Mouse (Mus musculus) c-Kit-positive CD71-positive TER-119-negative erythroid progenitor cells, embryonic 14.5 days (primary cell): Measurements from ENCODE around the gene Tex2.

Source experiments
- DNase-seq: peaks from one replicate; pipeline ENCODE4 v3.0.0-alpha.2; 2013; ENCODE audit warnings: low read depth

Gene Tex2

DNA sequence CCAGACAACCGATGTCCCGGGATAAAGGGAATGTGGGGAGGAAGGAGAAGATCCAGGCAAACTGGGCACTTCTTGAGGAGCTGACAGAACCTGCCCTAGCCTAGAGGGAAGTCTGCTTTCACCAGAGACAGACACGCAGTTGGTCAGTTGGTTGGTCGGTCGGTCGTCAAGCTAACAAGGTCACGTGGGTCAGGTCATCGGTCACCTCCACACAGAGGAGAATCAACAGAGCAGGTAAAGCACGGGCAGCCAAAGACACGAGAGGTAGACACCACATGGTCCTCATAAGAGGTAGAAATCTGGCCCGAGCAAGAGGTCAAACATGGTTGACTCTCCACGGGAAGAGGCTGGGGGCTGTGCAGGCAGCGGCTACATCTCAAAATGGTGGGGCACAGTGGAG is 70.2 kb downstream of the Tex2 start:
- DNase-seq, result no peak

DNA sequence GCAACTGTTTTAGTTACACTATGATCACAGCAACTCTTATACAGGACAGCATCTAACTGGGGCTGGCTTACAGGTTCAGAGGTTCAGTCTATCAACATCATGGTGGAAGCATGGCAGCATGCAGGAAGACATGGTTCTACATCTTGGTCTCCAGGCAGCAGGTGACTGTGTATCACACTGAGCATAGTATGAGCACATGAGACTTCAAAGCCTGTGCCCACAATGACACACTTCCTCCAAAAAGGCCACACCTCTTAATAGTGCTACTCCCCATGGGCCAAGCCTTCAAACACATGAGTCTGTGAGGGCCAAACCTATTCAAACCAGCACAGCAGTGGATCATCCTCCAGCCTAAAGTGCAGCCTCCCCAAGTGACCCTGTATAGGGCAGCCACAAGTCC is 70.8 kb downstream of the Tex2 start:
- no peak for DNase-seq

DNA sequence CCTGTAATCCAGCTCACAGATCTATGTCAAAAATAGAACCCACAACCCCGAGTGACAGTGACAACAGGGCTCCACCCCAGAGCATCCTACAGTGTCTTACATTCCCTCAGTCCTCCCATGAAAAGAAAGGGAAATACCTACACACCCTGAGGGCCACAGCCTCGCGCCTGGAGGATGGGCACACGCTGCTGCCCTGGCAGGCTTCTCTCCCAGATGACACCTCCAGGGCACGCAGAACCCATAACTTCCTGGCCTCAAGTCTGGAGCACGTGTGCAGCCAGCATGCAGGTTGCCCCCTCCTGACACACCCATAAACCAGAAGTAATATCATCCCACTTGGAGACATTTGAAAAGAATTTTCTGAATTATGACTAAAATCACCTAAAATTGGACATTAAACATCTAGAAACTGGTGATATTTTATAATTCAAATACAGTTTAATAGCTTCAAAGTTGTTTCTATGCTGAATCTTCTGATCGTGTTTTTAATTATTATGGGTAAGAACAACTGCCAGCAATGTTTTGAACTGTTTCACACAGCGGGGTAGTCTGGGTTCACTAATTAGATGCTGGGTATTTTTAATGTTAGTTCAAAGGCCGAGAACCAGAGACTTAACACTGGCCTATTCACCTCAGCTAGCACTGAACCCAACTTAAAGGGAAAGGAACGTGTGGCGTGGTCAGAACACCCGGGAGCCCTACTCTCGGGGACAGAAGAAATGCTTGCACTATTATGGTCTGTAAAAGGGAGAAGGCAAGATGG is 72.5 kb downstream of the Tex2 start:
- DNase-seq, result no peak

DNA sequence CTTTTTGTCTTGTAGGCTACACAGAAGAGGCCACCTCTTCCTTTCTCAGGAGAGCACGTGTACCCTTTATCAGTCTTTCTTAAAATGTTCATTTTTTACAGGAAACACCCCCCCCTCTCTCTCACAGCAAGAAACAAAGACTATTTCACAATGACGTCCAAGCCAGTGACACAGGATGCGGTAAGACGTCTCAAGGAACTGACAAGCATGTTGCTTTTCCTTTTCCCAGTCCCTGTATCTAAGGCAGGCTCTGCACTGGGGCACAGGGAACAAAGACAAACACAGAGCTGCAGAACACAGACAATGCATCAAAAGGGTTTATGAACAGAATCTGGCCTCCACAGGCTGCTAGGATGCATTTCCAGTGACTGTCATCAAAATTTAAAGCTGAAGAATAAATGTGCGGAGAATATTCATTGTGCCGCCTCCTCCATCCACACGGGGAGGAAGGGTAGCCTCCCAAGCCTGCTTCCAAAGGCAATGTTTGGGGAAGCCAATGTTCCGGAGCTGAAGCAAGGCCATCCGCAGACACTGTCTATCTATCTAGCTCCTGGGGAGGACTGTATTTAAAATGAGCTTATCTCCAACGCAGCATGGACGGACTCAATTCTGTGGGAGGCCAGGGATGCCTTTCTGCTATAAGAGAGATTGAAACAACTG is 76.8 kb downstream of the Tex2 start:
- peak; percentile 14 for DNase-seq

DNA sequence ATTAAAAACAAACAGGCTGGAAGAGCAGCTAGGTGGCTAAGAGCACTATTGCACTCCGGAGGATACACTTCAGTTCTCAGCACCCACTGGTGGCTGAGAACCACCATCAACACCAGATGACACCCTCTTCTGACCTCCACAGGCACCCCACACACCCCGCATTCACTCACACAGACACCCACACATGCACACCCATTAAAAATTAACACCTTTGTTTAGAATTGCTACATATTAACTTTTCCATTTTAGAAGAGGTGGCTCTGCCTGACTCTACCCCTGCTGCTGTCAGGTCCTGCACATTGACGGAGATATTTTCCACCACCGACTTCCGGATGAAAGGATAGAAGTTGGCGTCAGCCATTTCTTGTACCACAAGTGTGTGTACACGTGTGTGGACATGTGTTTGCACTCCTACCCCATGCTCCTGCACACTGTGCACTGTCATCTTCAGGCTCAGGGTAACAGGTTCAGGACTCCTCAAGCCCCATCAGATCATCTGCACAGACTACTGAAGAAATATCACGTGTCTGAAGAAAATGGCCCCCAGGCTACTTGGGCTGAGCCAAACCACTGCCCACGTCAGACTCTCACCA is 77.5 kb downstream of the Tex2 start:
- no peak for DNase-seq

DNA sequence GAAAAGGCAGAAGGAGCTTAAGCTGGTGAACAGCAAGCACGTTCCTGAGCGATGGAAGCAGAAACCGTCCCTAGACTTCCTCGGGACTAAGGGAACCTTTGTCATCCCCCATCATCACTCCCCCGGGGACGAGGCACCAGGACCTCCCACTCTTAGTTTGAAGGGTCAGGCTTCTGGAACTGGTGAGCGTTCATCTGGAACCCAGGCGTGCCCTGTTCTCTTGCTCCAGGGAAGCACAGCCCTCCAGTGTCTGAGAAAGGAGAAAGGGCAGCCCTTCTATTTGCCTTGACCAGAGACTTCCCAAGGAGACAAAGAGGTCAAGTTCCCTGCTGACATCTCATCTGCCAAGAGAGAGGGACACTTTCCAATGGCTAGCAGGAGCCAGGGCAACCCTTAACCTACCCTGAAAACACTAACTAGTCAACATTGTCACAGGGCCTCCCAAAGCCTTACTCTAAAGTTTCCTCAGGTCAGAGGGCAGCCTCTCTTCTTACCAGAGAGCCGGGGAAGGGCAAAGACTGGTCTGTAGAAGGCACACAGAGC is 80.9 kb downstream of the Tex2 start:
- no peak for DNase-seq

DNA sequence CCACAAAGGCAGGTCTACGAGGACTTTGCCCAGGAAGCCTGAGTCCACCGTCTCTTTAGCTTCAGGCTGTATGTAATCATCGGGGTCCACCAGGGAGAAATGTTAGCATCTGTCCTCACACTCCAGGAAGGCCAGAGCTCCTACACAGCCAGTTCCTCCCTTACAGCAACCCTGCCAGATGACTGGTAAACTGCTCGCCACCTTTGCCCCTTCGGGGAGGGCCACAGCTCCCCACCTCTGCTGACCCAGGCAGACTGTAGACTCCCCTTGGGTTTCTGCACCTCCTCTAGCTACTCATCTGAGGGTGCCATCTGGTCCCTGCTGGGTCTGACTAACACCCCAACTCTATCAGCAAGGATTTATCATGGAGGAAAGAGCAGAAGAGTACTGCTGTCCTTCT is 83.4 kb downstream of the Tex2 start:
- no peak for DNase-seq

DNA sequence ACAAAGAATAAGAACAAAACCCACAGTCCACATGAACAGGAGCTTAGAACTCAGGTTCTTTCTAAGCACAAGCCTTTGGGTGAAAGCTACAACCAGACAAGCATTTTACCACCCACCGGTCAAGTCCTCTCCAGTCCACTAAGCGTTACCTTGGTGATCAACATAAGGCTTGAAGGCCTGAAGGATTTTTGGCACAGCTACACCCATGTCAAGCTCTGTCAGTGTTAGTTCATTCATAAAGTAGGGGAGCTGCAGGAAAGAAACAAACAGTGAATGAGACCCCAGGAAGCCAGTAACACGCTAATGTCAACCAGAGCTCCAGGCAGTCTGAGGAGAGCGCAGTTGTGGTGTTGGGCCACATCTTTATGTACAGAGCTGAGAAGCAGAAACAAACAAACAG is 84.1 kb downstream of the Tex2 start:
- DNase-seq, result no peak

DNA sequence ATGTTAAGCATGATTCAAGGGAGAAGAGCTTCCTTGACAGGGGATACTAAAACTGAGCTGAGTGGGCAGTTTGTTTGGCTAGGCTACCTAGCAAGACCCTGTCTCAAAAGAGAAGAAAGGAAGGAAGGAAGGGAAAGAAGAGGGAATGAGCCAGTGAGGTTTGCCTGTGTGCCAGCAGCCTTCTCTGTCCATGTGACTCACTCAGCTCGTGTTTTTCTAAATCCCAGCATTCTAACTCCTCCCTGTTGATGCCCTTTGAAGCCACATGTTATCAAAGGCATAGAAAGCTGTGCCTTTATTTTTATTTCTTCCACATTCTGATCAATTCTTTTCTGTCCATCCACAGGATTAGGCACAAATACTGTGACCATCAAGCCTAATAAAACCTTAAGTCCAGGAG is 85.3 kb downstream of the Tex2 start:
- DNase-seq, result no peak

DNA sequence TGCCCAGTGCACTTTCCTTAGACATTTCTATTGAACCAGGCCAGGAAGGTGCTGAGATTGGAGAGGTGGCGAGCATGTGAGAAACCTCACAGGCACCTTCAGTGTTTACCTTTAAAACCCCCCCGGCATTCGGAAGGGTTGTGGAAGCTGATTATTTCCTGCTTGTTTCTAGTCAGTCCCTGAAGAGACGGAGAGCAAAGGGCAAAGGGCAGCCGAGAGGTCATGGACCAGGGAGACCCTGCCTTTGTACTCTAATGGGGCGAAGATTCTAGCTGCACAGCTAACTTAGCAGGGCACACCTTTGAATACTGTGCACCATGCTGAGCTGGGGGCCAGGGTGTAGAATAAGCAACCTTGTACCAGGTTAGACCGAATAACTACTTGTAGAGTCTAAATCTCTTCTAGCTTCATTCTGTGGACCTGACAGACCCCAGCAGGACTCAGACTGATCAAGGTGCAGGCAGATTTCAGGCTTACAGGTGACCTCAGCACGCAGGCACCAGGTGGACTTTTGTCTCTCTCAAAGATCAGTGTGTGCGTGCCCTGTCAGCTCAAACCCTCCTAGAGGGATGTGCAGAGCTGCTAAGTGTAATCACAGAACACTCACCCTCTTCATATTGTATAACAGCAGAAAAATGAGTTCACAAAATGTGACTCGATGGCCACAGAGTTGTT is 85.9 kb downstream of the Tex2 start:
- DNase-seq, result no peak

DNA sequence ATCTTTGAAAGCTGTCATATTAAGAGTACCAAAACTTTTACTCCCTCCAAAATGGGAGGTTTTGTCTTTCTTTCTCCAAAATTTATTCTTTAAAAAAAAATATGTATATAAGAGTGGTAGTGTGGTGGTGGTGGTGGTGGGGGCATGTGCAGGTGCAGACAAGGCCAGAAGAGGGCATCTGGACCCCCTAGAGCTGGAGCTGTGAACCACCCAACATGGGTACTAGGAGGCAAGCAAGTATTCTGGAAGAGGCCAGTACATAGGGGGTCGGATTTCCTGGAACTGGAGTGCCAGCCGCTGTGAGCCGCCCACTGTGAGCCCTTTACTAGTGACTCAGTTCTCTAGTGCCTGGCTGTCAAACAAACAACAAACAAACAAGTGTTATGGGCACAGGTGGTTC is 90.7 kb downstream of the Tex2 start:
- no peak for DNase-seq

DNA sequence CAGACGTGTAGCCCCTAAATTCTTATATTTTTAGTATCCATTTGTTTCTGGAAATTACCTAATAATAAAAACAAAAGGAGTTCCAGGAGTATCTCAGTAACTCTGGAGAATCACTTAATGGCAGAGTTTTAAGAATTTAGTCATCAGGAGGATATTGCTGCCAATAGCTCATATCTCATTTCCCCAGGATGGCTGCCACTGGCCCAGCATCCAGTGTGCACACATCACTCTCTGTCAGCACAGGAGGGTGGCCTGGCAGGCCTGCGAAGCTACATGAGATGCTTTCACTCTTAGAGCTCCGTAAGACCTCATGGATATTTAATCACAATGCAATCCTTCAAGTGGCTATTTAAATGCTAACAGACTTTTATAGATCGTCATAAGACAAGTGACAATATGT is 91.6 kb downstream of the Tex2 start:
- no peak for DNase-seq

DNA sequence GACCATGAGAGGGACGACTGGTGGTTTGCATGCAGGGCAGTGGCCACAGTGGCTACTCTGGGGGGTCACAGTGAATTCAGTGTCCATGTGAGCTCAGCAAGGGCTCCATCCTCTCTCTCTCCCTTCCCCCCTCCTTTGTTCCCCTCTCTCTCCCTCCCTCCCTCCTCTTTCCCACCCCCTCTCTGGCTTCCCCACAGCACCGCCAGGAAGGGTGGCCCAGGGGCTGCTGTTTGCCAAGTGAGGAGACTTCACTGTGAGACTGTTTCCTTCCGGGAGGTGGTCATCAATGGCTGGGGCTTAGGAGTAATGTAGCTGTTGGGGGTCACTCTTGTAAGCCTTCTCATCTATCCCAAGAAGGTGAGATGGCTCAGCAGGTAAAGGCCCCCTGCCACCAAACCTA is 92.8 kb downstream of the Tex2 start:
- DNase-seq, result no peak

DNA sequence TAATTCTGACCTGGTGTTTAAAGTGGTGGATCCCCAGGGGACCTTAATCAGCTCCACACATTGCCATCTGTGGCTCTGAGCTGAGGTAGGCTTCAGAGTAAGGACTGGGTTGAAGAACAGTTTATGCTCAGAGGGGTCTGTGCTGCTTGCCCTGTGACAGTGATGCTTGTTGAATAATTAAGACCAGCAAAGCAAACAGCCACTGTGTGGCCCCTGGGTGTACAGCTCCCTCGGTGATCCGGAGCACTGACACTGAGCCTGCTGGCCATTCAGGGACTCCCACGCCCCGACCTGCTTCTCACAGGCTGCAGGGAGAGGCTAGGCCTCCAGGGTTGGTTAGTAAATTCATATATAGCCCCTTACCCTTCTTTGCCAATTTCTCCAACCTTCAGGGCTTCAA is 93.7 kb downstream of the Tex2 start:
- DNase-seq, result no peak

DNA sequence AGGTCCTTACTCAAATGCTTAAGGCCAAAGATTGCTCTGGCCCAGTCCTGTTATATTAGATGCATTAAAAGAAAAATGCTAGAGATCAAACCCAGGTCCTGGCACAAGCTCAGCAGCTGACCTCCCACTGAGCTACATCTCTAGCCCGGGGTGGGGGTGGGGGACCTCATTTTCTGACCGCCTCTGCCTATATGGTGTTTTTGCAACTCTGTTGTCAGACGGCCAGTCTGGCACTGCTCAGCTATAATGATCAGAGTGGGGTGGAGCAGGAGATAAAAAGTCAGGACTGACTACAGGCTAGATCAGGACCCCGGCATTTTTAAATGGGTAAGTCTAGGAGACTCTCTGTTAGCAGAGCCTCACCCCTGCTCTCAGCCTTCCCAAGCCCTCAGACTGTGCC is 94.8 kb downstream of the Tex2 start:
- no peak for DNase-seq

DNA sequence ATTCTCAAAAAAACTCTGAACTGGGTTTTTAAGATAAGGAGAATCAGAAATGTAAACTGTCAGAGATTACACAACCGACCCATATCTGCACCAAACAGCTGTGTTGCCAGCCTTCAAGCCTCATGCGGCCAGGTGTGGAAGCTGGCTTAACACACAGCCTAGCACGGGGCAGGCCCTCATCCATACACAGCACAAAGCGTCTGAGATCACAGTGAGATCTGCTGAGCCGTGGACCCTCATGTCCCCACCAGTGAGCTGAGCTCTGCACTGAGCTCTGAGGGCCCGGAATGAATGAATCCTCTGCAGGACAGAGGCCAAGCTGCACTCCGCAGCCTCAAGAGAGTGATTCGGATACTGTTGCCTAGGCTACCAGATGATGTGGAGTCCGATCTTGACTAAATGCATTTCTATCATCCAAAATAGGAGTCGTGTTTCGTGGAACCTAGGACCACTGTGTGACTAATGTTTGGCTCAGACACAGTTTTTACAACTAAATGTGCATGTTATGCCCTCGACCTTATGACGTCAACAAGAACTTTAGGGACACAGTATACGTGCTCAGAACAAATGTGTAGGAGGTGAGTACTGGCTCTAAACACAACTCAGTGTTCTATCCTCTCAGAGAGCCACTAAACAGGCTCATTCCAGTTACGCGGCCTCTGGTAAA is 98.0 kb downstream of the Tex2 start:
- DNase-seq, result peak; percentile 65

DNA sequence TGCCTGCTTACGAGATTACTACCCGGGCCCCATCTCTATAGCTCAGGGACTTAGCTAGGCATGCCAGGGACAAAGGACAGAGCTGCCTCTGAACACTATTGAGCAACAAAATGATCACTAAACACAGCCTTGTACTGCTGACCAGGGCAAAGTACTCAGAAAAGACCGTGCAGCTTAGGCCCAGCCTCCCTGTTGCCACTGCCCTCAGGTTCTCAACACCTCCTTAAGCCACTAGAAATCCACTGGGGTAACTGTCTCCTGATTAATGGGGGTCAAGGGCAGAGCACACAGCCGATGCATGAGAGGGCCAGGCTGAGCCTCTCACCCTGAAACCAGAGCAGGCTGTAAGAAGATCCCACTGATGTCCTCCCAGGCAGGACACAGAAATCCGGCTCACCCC is 98.8 kb downstream of the Tex2 start:
- no peak for DNase-seq

DNA sequence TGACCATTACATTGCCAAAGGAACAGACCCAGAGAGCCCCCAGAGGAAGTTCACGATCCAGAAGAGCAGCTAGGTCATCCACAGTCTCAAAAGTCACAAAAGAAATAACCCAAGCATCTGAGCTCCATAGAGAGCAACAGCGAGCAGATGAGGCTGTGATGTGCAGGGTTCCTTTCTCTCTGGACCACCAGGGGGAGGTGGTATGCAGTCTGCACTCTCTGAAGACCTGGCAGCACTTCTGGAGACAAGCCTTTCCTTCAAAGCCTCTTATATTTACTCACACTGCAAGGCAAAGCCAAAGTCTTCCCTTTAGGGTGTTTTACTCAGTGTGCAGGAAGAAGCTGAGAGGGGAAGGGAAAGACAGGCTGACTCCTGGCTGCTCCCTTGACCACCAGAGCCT is 100.1 kb downstream of the Tex2 start:
- no peak for DNase-seq

DNA sequence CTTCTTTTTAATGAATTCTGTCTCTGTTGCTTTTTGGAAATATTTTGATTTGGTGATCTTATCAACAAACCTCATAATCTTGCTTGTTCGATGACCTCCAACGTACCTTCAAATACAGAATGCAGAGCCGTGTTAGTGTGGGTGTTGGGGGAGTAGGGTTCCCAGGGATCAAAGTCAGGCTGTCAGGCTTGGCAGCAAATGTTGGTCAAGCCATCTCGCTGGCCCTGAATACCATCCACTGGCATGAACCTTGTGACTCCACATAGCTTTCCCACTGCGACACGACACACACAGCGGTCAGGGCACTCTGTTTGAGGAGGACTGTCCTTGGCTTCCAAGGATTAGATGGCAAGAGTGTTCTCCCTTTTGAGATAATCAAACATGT is 101.2 kb downstream of the Tex2 start:
- DNase-seq, result no peak

DNA sequence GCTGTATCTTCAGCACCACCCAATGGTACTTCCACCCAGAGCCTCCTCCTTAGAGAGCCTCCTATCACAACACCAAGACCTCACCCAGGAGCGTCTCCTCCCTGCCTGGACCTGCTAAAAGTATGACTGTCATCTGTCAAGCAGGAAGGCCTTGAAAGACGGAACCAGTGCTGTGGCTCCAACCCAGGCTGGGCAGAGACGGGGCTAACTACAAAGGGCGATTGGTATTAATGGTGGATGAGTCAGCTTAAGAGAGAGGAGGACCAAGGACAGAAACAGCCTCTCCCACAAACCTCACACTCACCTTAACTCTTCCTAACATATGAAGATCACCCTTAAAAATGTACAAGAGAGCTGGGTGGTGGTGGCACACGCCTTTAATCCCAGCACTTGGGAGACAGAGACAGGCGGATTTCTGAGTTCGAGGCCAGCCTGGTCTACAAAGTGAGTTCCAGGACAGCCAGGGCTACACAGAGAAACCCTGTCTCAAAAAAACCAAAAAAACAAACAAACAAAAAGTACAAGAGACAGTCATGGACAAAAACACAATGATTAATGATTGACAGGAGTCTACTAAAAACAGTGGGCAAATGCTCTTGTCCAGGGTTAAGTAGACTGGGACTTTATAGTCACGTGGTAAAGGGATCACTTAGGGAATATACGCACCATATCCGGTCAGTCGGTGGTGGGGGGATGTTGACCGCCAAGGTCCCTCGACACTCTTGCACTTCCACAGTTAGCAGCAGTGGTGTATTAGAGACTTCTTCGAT is 101.8 kb downstream of the Tex2 start:
- no peak for DNase-seq

DNA sequence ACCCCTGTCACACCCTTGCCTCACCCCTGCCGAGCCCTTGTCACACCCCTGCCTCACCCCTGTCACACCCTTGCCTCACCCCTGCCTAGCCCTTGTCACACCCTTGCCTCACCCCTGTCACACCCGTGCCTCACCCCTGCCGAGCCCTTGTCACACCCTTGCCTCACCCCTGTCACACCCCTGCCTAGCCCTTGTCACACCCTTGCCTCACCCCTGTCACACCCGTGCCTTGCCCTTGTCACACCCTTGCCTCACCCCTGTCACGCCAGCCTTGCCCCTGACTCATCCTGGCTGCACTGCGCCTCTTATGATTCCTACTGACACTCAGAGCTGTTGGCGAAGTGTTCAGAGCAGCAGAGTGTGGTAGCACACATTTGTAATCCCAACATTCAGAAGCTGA is 105.6 kb downstream of the Tex2 start:
- DNase-seq, result no peak

DNA sequence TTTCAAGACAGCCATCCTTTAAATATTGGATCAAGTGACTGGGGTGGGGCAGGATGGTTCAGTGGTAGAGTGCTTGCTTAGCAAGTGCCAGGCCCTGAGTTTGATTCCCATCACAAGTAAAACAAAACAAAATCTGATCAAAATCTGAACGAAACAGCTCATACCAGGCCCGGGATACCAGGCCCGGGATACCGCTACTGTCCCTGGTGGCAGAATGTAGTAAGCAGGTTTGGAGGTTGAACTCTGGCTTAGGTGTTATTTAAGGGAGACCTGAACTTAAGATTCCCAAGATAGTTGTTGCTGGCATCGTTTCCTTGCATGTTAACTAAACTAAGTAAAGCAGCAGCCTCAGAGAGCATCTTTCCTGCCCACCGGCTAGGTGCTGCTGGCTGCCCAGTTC is 107.0 kb downstream of the Tex2 start:
- no peak for DNase-seq
